Mouse (Mus musculus) heart, embryonic 14.5 days (tissue): ENCODE results near the gene 1700020A23Rik. TPM values are rescaled to one million over a fixed set of nuclear protein-coding genes. Genes with fewer than 3 reads are reported as not detected.
"Not testable (repeated sequence)": the region's sequence is repeated elsewhere in the genome, so short reads cannot be mapped to it uniquely, and the experiment has no call there.

Experiments
- ATAC-seq: fragments of 200-750 bp; cut with Nextera tagmentation; 2 replicates; pipeline ENCODE4 v1.8.0; 2017; ENCODE audit warnings: low read depth, moderate TSS enrichment; ENCODE audit not compliant: insufficient number of reproducible peaks, insufficient read depth, low FRiP score
- H3K27ac ChIP-seq, 2 experiments: fragments of 200-500 bp in 1 of 2; fragments of 300-500 bp in 1 of 2; sonication (generic) in 1 of 2; replicated peaks in 1 of 2; 2 replicates each; pipeline ENCODE4 v1.5.1; 2012 to 2014; ENCODE audit warnings: low read depth in 2 of 2, low read length in 2 of 2, control low read depth in 1 of 2, mild to moderate bottlenecking in 1 of 2, mixed read lengths in 1 of 2; ENCODE audit not compliant: control insufficient read depth in 1 of 2, insufficient read depth in 1 of 2
- H3K27me3 ChIP-seq: fragments of 300-500 bp; sonication (generic); 2 replicates; pipeline ENCODE4 v1.6.1; 2014; ENCODE audit warnings: mild to moderate bottlenecking, low read length, control low read depth; ENCODE audit not compliant: control insufficient read depth, insufficient read depth
- H3K36me3 ChIP-seq: fragments of 300-500 bp; sonication (generic); 2 replicates; pipeline ENCODE4 v1.6.1; 2014; ENCODE audit warnings: mild to moderate bottlenecking, control low read depth, low read length, mixed read lengths; ENCODE audit not compliant: control insufficient read depth, insufficient read depth
- H3K4me1 ChIP-seq, 2 experiments: fragments of 200-500 bp in 1 of 2; fragments of 300-500 bp in 1 of 2; sonication (generic) in 1 of 2; 2 replicates each; pipeline ENCODE4 v1.6.1; 2012 to 2014; ENCODE audit warnings: low read length in 2 of 2, control low read depth in 1 of 2, mixed read lengths in 1 of 2; ENCODE audit not compliant: control insufficient read depth in 2 of 2, insufficient read depth in 2 of 2
- H3K4me2 ChIP-seq: fragments of 300-500 bp; sonication (generic); 2 replicates; pipeline ENCODE4 v1.6.1; 2014; ENCODE audit warnings: mild to moderate bottlenecking, low read length
- H3K4me3 ChIP-seq, 2 experiments: fragments of 200-500 bp in 1 of 2; fragments of 300-500 bp in 1 of 2; sonication (generic) in 1 of 2; 2 replicates each; pipeline ENCODE4 v1.5.1; 2012 to 2014; ENCODE audit warnings: low read length in 2 of 2, mild to moderate bottlenecking in 2 of 2, control low read depth in 1 of 2, low read depth in 1 of 2, moderate library complexity in 1 of 2; ENCODE audit not compliant: control insufficient read depth in 1 of 2, insufficient read depth in 1 of 2
- H3K9ac ChIP-seq: fragments of 300-500 bp; sonication (generic); 2 replicates; pipeline ENCODE4 v1.6.1; 2014; ENCODE audit warnings: mild to moderate bottlenecking, low read length
- H3K9me3 ChIP-seq: fragments of 300-500 bp; sonication (generic); 2 replicates; pipeline ENCODE4 v1.6.1; 2016; ENCODE audit warnings: low read length, control low read depth; ENCODE audit not compliant: control insufficient read depth
- WGBS: fragments of 180-500 bp; shearing (Covaris S2); extraction: QIAGEN DNeasy Blood & Tissue Kit; methylation state at CpG from one replicate; pipeline ENCODE4 v1.1.7; 2014; 5-methylcytosine and 5-hydroxymethylcytosine counted together
- polyA plus RNA-seq: library from polyadenylated mRNA; unstranded; fragments of >200 nt; fragmentation: Nextera tagmentation; extraction: Ambion mirVana; gene quantifications from 2 replicates; pipeline ENCODE4 v1.2.1, GENCODE M21; 2014

The 1700020A23Rik gene
- not detected in 2 replicates for polyA plus RNA-seq

DNA sequence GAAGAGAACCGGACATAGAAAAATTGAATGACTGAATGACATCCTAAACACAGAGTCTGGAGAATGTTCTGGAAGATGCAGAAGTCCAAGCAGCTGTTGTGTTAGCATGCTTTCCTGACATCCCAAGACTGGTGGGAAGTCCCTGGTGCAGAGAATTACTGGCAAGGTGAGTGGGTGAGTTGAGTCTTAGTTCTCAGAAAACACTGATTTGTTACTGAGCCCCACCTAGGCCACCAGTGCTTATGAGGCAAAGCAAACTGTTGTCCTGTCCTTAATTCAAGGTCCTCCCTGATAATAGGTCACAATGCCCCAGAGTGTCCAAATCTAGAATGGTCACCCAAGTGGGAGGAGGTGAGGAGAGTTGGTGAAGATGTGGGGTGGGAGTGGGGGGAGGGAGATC, at the start of gene 1700020A23Rik, which contains the start of gene Gm28372:
TSS of gene 1700020A23Rik (plus strand) at position 321 of the 400 bp plus-strand sequence.
TSS of gene Gm28372 (plus strand) at position 301 of the 400 bp plus-strand sequence.
- WGBS: 85% methylated on average over 1 of the region's 1 CpGs
- Histone ChIP-seq H3K36me3 (no peaks in the 10 kb centered on the region), H3K27me3 (no peaks in the 10 kb centered on the region), H3K9ac (no peak within 1 kb of the TSS), H3K4me1 (no peaks in the 10 kb centered on the region), H3K9me3 (no peaks in the 10 kb centered on the region), H3K27ac (no peak within 1 kb of the TSS), H3K4me2 (no peak within 1 kb of the TSS), H3K4me3 (no peak within 1 kb of the TSS)
- no peak for ATAC-seq

DNA sequence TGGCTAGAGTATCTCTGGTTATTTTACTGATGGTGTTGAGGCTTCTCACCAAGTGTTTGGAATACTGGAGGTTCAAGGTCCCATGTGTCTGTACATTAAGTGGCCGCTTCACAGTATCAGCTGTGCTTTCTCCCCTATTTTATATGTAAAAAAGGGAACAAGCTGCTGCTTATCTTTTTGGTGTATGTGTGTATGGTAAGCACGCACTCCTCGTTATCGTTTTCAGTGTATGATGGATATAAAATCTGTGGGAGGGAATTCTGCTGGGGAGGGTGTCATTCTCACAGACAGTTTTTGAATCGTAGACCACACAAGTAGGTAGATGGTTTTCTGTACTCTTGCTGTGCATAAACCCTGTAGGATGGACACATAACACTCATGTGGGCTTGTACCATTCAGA, 47.5 kb upstream of the 1700020A23Rik start:
- no peak overlapping the region for H3K4me2 ChIP-seq
- no peaks in the 10 kb centered on the region for H3K4me1 ChIP-seq
- ATAC-seq: no peak
- H3K4me3 ChIP-seq: no peak overlapping the region
- no peak overlapping the region for H3K27ac ChIP-seq
- 83% methylated on average over 5 of the region's 5 CpGs for WGBS
- no peaks in the 10 kb centered on the region for H3K9me3 ChIP-seq
- H3K9ac ChIP-seq: no peak overlapping the region
- H3K36me3 ChIP-seq: no peaks in the 10 kb centered on the region
- peaks cover 50% of the 10 kb centered on the region for H3K27me3 ChIP-seq

DNA sequence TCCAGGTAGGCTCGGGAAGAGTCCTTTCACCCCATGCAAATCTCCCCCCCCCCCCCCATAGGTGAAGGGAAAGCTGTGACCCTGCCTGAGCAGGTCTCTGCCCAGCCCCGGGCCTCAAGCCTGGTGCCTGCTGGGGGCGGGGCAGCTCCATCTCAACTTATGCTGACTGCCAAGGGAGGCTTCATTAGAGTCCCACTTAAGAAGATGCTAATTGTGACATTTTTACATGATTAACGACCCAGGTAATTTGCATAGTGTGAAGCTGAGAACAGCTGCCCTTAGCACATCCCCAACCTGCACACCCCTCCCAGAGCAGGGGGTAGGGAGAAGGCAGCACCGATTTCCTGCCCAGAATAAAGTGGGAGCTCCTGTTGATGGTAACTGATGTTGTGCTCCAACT, 46.2 kb upstream of the 1700020A23Rik start:
- no peak overlapping the region for H3K4me2 ChIP-seq
- no peaks in the 10 kb centered on the region for H3K4me1 ChIP-seq
- H3K27me3 ChIP-seq: peaks cover 63% of the 10 kb centered on the region
- no peak overlapping the region for H3K4me3 ChIP-seq
- no peak overlapping the region for H3K27ac ChIP-seq
- H3K9me3 ChIP-seq: no peaks in the 10 kb centered on the region
- no peak for ATAC-seq
- H3K36me3 ChIP-seq: no peaks in the 10 kb centered on the region
- 8% methylated on average over 5 of the region's 5 CpGs for WGBS
- H3K9ac ChIP-seq: no peak overlapping the region

DNA sequence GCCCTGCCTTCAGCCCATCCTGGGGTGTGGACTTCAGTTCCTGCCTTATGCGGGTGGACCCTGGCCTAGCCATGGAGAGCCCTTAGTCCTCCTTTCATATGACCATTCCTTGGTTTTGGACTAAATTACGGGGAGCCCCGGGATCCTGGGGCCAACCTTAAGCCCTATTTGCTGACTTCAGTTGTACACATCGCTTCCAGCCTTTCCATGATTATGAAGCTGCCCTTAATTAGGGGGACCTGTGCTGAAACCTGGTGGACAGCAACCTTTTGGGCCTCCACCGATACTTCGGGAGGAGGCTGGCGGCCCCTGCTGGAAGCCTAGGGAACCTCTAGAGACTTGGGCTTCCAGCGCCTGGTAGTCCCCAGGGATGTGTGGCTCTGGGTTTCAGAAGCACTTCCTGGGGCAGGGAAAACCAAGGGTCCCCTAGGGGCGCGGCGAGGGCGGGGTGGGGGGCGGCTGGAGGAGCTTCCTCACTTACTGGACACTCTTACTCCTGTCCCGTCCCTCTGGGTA, 42.5 kb upstream of the 1700020A23Rik start:
- no peak overlapping the region for H3K4me3 ChIP-seq
- WGBS: 4% methylated on average over 14 of the region's 14 CpGs

DNA sequence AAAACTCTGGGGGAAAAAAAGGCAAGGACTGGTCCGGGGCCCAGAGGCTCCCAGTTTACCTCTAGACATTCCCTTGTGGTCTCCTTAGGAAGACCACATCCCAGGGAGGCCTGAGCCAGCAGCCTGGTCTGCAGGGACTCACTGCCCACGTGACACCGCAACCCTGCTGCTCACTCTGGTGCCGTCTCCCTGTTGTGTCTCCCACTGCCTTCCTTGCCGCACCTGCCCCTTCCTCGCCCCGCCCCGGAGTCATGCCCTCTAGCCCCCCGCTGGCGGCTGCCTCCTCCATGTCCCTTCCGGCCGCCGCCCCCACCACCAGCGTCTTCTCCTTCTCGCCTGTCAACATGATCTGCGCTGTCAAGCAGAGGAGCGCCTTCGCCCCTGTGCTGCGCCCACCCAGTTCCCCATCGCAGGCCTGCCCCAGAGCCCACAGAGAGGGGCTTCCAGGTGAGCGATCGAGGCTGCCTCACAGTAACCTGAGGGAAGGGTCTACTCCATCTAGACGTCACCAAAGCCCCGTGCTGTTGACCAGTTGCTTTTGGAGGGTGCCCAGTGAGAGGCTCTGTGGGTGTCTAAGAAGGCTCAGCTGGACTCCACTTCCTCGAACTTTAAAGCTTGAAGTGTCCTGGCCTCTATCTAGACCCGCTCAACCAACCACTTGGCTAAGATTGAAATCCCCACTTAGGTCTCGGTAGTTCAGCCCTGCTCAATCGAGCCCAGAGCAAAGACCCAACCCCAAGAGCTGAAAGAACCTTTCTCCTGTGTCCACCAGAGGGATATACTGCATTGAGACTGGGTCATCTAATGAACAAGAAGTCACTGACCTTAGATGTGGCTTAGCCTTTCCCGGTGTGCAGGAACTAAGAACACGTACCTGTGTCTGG, 39.6 kb upstream of the 1700020A23Rik start:
- peaks cover 45% of the 10 kb centered on the region for H3K27me3 ChIP-seq
- no peaks in the 10 kb centered on the region for H3K36me3 ChIP-seq
- H3K4me2 ChIP-seq: peak overlapping the region; percentile 76
- 6% methylated on average over 29 of the region's 30 CpGs for WGBS
- no peak for ATAC-seq
- H3K9ac ChIP-seq: peak overlapping the region; percentile 69
- peaks cover 0 to 6% of the 10 kb centered on the region in 2 experiments; a peak in 1 of 4 replicates for H3K4me1 ChIP-seq
- peak overlapping the region; percentile 48 to 53 for H3K4me3 ChIP-seq
- no peak overlapping the region for H3K27ac ChIP-seq
- no peaks in the 10 kb centered on the region for H3K9me3 ChIP-seq

More for the DNA sequence above, 42.5 kb upstream of the 1700020A23Rik start:
- Histone ChIP-seq H3K36me3 (no peaks in the 10 kb centered on the region), H3K9me3 (no peaks in the 10 kb centered on the region), H3K4me1 (peaks cover 0 to 6% of the 10 kb centered on the region in 2 experiments; a peak in 1 of 4 replicates), H3K27me3 (peaks cover 74% of the 10 kb centered on the region), H3K4me2 (no peak overlapping the region), H3K27ac (no peak overlapping the region), H3K9ac (no peak overlapping the region)
- ATAC-seq: no peak

DNA sequence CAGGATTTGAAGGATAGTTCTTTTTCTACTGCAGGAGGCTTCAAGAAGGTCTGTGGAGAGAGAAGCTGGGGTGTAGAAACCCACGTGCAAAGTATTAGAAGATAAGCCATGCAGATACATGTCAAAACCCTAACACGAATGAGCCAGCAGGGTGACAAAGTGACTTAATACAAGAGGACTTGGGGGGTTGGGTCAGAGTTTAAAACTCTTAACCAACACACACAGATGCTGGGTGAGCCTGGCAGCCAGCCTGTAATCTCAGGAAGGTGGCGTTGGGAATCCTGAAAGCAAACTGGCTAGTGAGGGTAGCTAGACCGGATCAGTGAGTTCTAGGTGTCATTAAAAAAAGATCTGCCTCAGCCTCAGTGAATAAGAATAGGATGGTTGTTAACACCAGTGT, 37.7 kb upstream of the 1700020A23Rik start:
- WGBS: 57% methylated on average over 4 of the region's 4 CpGs
- peaks cover 25% of the 10 kb centered on the region for H3K27me3 ChIP-seq

DNA sequence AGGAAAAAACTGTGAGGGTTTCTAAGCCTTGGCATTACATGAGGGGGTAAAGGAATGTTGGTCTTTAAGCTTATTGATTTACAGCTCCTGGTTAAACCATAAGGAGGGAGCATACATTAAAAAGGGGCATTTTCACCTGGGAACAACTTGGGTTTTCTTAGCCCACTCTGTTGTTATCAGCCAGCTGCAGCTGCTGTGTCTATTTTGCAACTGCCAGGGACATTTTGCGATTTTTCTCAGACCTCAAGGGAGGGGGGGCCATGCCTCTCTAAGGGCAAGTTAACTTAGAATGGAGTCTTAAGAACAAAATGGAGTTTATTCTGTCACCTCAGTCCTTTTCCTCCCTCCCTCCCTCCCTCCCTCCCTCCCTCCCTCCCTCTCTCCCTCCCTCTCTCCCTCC, 32.0 kb upstream of the 1700020A23Rik start:
- H3K27ac ChIP-seq, H3K4me1 ChIP-seq, H3K27me3 ChIP-seq, H3K4me2 ChIP-seq, ATAC-seq, H3K36me3 ChIP-seq, H3K9me3 ChIP-seq, H3K9ac ChIP-seq, H3K4me3 ChIP-seq: not testable (repeated sequence)
- 38% methylated on average over 1 of the region's 1 CpGs for WGBS

More for the DNA sequence above, 37.7 kb upstream of the 1700020A23Rik start:
- Histone ChIP-seq H3K27ac (no peak overlapping the region), H3K4me2 (no peak overlapping the region), H3K9ac (no peak overlapping the region), H3K36me3 (no peaks in the 10 kb centered on the region), H3K4me3 (no peak overlapping the region), H3K4me1 (peaks cover 0 to 6% of the 10 kb centered on the region in 2 experiments; a peak in 1 of 4 replicates), H3K9me3 (no peaks in the 10 kb centered on the region)
- ATAC-seq: no peak
